9 mouse cellular contexts compared by ENCODE assay signal in the genomic region with DNA sequence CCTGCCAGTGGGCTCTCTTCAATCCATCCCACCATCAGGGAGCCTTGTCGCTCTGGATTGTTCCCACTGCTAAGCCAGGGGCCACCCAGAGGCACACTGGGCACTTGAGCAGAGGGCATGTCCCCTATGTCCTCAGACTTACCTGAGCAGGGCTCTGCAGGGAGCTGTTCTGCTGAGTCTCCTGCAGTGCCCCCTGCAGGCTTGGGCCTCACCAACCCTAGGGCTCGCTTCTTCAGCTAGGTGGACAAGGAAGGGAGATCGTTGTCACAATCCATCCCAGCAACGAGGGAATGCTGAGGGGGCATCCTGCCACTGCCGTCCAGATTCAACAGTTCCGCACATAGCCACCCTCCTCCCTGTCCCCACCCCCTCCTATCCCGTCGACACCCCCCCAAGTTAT. TPM values are rescaled to one million over a fixed set of nuclear protein-coding genes. Genes with fewer than 3 reads are reported as not detected.
DNase-seq lines count a peak whose midpoint lies in the region; TF ChIP-seq lines count a peak whose summit lies in the region.
"Had no signal": no experiment of that assay in that cellular context is flagged by ENCODE, and none has a peak within 500 bp of the region (broad histone marks: within the 10 kb centered on the region; RNA-seq: fewer than 3 reads in every experiment).

No protein-coding gene starts in this region.

- peaks cover 1% of the 10 kb centered on the region for H3K36me3 ChIP-seq in kidney, adult 2 months (ENCODE audit: control insufficient read depth, insufficient read depth, low read length)
- H3K36me3 ChIP-seq in thymus, adult 2 months (ENCODE audit: control insufficient read depth, insufficient read depth, low read length), result no peaks in the 10 kb centered on the region

- peaks cover 12% of the 10 kb centered on the region for H3K4me1 ChIP-seq in kidney, adult 2 months (ENCODE audit: control insufficient read depth, insufficient read depth, low read length)
- no peaks in the 10 kb centered on the region for H3K4me1 ChIP-seq in thymus, adult 2 months (replicated peaks; ENCODE audit: control insufficient read depth, insufficient read depth, low read length)
- H3K4me1 ChIP-seq: limb, embryonic 13.5 days had no signal

- peak overlapping the region; percentile 17; the same call in 1 of the 2 replicates for H3K27ac ChIP-seq in kidney, adult 2 months (ENCODE audit: insufficient read depth, low read depth, low read length)
- H3K27ac ChIP-seq in thymus, adult 2 months (ENCODE audit: control insufficient read depth, insufficient read depth, low read length), result no peak overlapping the region
- H3K27ac ChIP-seq: limb, embryonic 13.5 days had no signal

- no peak for DNase-seq in kidney, adult 2 months
- DNase-seq in kidney, adult 9 months, result no peak
- peak; percentile 34 for DNase-seq in thymus, adult 2 months
- DNase-seq in thymus, postnatal 0 days (ENCODE audit: low spot score), result no peak
- DNase-seq in induced T-regulatory cell, adult 2 months (ENCODE audit: low read depth), result peak; percentile 47
- peak; percentile 65 for DNase-seq in thymus, postnatal 4 days
- DNase-seq in T-cell, adult 2 months (ENCODE audit: low spot score), result no peak
- no peak for DNase-seq in spleen, adult 18-20 months

- TF ChIP-seq CTCF in kidney, adult 2 months (conservative IDR thresholded peaks at IDR 0.05; ENCODE audit: insufficient read depth, insufficient read length, low read depth, low read length), result peak; percentile 27; the same call in 1 of the 2 replicates
- no peak for TF ChIP-seq CTCF in thymus, adult 2 months (IDR thresholded peaks at IDR 0.05; ENCODE audit: borderline replicate concordance, control insufficient read depth, extremely low read depth, insufficient read depth, low read length, poor library complexity)

- TF ChIP-seq POLR2A in kidney, adult 2 months (IDR thresholded peaks at IDR 0.05; ENCODE audit: low read depth, low read length), result no peak
- no peak for TF ChIP-seq POLR2A in thymus, adult 2 months (IDR thresholded peaks at IDR 0.05; ENCODE audit: control insufficient read depth, extremely low read depth, insufficient read depth, low read length, poor library complexity)

- no peak overlapping the region for H3K4me3 ChIP-seq in kidney, adult 2 months (ENCODE audit: insufficient read depth, low read depth, low read length)
- H3K4me3 ChIP-seq in thymus, adult 2 months (ENCODE audit: control insufficient read depth, insufficient read depth, low read length), result no peak overlapping the region
- H3K4me3 ChIP-seq: limb, embryonic 13.5 days had no signal

- WGBS in kidney, adult 2 months, result 72% methylated on average over 8 of the region's 8 CpGs
- WGBS in thymus, adult 2 months, result 93% methylated on average over 8 of the region's 8 CpGs

- no peaks in the 10 kb centered on the region for H3K27me3 ChIP-seq in kidney, adult 2 months (replicated peaks; ENCODE audit: control insufficient read depth, insufficient read depth, low read length)
- H3K27me3 ChIP-seq in thymus, adult 2 months (ENCODE audit: control insufficient read depth, insufficient read depth, low read length), result no peaks in the 10 kb centered on the region

RNA-seq across cellular contexts. Expression of gene Mfng, which starts 6.0 kb away (rescaled TPM):
- polyA plus RNA-seq in kidney, adult 2 months (2012; rRNA removed), result 15.7 and 16.6 TPM in 2 replicates
- 97.5 and 110 TPM in 2 replicates for polyA plus RNA-seq in thymus, adult 2 months (2012; rRNA removed)
- 55.2 TPM in 2 replicates for polyA plus RNA-seq in thymus, postnatal 0 days (2015; fragmentation: Nextera tagmentation; extraction: Ambion mirVana)

RNA-seq across cellular contexts. Expression of gene Card10, which starts 23.6 kb away (rescaled TPM):
- polyA plus RNA-seq in kidney, adult 2 months (2012; rRNA removed), result 80.4 and 93.7 TPM in 2 replicates
- polyA plus RNA-seq in thymus, adult 2 months (2012; rRNA removed), result 12.6 and 13.0 TPM in 2 replicates
- polyA plus RNA-seq in thymus, postnatal 0 days (2015; fragmentation: Nextera tagmentation; extraction: Ambion mirVana), result 2.6 and 2.8 TPM in 2 replicates

Comparison
In these comparisons a context has a peak if more than half of its experiments do, and no peak if none do; other contexts are left out.
1. DNase-seq: peak in thymus, adult 2 months (single experiment), induced T-regulatory cell, adult 2 months (single experiment) and thymus, postnatal 4 days (single experiment); none in kidney, adult 2 months (single experiment), kidney, adult 9 months (single experiment), thymus, postnatal 0 days (single experiment), T-cell, adult 2 months (single experiment) and spleen, adult 18-20 months (0 of 2).